In genomic region chr12:3657234-3657633, GRCm38 (mm10) we compare ENCODE assay signal across 22 mouse cellular contexts.
DNase-seq lines count a peak whose midpoint lies in the region; ATAC-seq and TF ChIP-seq lines count a peak whose summit lies in the region.
"Had no signal": no experiment of that assay in that cellular context is flagged by ENCODE, and none has a peak within 500 bp of the region (broad histone marks: within the 10 kb centered on the region; RNA-seq: fewer than 3 reads in every experiment).

No protein-coding gene starts in this region.

- peaks cover 19% of the 10 kb centered on the region for H3K4me1 ChIP-seq in heart, embryonic 13.5 days
- no peaks in the 10 kb centered on the region for H3K4me1 ChIP-seq in liver, postnatal 0 days (ENCODE audit: insufficient read depth)
- H3K4me1 ChIP-seq: embryonic facial prominence, embryonic 12.5 days; embryonic facial prominence, embryonic 15.5 days; hindbrain, embryonic 12.5 days; hindbrain, embryonic 15.5 days; intestine, embryonic 15.5 days had no signal

- H3K4me2 ChIP-seq in heart, embryonic 13.5 days = no peak overlapping the region
- no peak overlapping the region for H3K4me2 ChIP-seq in liver, postnatal 0 days (ENCODE audit: low read depth, low read length)
- H3K4me2 ChIP-seq: embryonic facial prominence, embryonic 12.5 days; embryonic facial prominence, embryonic 15.5 days; heart, embryonic 12.5 days; hindbrain, embryonic 12.5 days; hindbrain, embryonic 15.5 days; intestine, embryonic 15.5 days had no signal

- no peaks in the 10 kb centered on the region for H3K9me3 ChIP-seq in heart, embryonic 13.5 days
- H3K9me3 ChIP-seq in liver, postnatal 0 days (ENCODE audit: low read length) = no peaks in the 10 kb centered on the region
- H3K9me3 ChIP-seq: embryonic facial prominence, embryonic 12.5 days; embryonic facial prominence, embryonic 15.5 days; heart, embryonic 12.5 days; hindbrain, embryonic 12.5 days; hindbrain, embryonic 15.5 days; intestine, embryonic 15.5 days had no signal

- no peaks in the 10 kb centered on the region for H3K36me3 ChIP-seq in heart, embryonic 13.5 days
- peaks cover 3% of the 10 kb centered on the region; the same call in 1 of the 2 replicates for H3K36me3 ChIP-seq in liver, postnatal 0 days (replicated peaks; ENCODE audit: insufficient read depth, low read length)
- H3K36me3 ChIP-seq: embryonic facial prominence, embryonic 15.5 days; heart, embryonic 12.5 days; hindbrain, embryonic 12.5 days; hindbrain, embryonic 15.5 days; intestine, embryonic 15.5 days had no signal

- H3K27ac ChIP-seq in heart, embryonic 13.5 days (replicated peaks) = peak overlapping the region; percentile 53
- no peak overlapping the region for H3K27ac ChIP-seq in liver, postnatal 0 days (ENCODE audit: low read depth)
- H3K27ac ChIP-seq: embryonic facial prominence, embryonic 12.5 days; embryonic facial prominence, embryonic 15.5 days; gastrocnemius, adult 2 months; heart, adult 2 months; hindbrain, embryonic 12.5 days; hindbrain, embryonic 15.5 days; intestine, embryonic 15.5 days had no signal

- H3K4me3 ChIP-seq in heart, embryonic 13.5 days = no peak overlapping the region
- H3K4me3 ChIP-seq in liver, postnatal 0 days (ENCODE audit: low read depth, low read length) = no peak overlapping the region
- H3K4me3 ChIP-seq: embryonic facial prominence, embryonic 12.5 days; embryonic facial prominence, embryonic 15.5 days; gastrocnemius, adult 2 months; heart, adult 2 months; heart, embryonic 12.5 days; hindbrain, embryonic 12.5 days; hindbrain, embryonic 15.5 days; intestine, embryonic 15.5 days had no signal

- no peaks in the 10 kb centered on the region for H3K27me3 ChIP-seq in heart, embryonic 13.5 days (replicated peaks)
- H3K27me3 ChIP-seq in liver, postnatal 0 days (ENCODE audit: insufficient read depth, low read length) = no peaks in the 10 kb centered on the region
- H3K27me3 ChIP-seq: embryonic facial prominence, embryonic 12.5 days; embryonic facial prominence, embryonic 15.5 days; heart, embryonic 12.5 days; hindbrain, embryonic 12.5 days; hindbrain, embryonic 15.5 days; intestine, embryonic 15.5 days had no signal

- TF ChIP-seq CTCF in liver, postnatal 0 days (IDR thresholded peaks at IDR 0.05; ENCODE audit: low read depth) = no peak

- no peak for ATAC-seq in heart, embryonic 13.5 days (ENCODE audit: extremely low read depth, insufficient number of reproducible peaks, low FRiP score, low TSS enrichment)
- ATAC-seq in common myeloid progenitor, adult 5-6 weeks (replicated peaks; ENCODE audit: low read depth, poor library complexity, severe bottlenecking) = 0 out of 2 replicates have a peak, but pooled peaks have one; percentile 45
- ATAC-seq in megakaryocyte, adult 5-6 weeks (ENCODE audit: poor library complexity, severe bottlenecking) = peak; percentile 38; the same call in 1 of the 2 replicates
- no peak for ATAC-seq in liver, postnatal 0 days
- ATAC-seq: forebrain, embryonic 14.5 days; forebrain, postnatal 0 days; intestine, embryonic 15.5 days had no signal

- 80% methylated on average over 4 of the region's 4 CpGs for WGBS in heart, embryonic 13.5 days
- 71% methylated on average over 4 of the region's 4 CpGs for WGBS in liver, postnatal 0 days (ENCODE audit: insufficient replicate concordance)

- TF ChIP-seq EP300 in liver, postnatal 0 days (IDR thresholded peaks at IDR 0.05; ENCODE audit: low read depth) = no peak

- no peak for DNase-seq in heart, adult 8-10 months (ENCODE audit: low spot score)
- DNase-seq in gastrocnemius, postnatal 10 days = no peak
- no peak for DNase-seq in lung, adult 18-20 months
- DNase-seq in liver, postnatal 0 days = no peak
- DNase-seq: adrenal gland, adult 8-10 months; cerebellum, adult 8-10 months; forebrain, postnatal 0 days; gastrocnemius, adult 2 months; gastrocnemius, postnatal 25 days; heart, adult 2 months; heart, postnatal 14 days; heart, postnatal 4 days had no signal

- H3K9ac ChIP-seq in heart, embryonic 13.5 days = no peak overlapping the region
- no peak overlapping the region for H3K9ac ChIP-seq in liver, postnatal 0 days (replicated peaks)
- H3K9ac ChIP-seq: embryonic facial prominence, embryonic 12.5 days; embryonic facial prominence, embryonic 15.5 days; forebrain, postnatal 0 days; heart, embryonic 12.5 days; hindbrain, embryonic 12.5 days; hindbrain, embryonic 15.5 days; intestine, embryonic 15.5 days had no signal

Comparison
In these comparisons a context has a peak if more than half of its experiments do, and no peak if none do; other contexts are left out.
1. ATAC-seq: peak in common myeloid progenitor, adult 5-6 weeks (single experiment) and megakaryocyte, adult 5-6 weeks (single experiment); none in heart, embryonic 13.5 days (single experiment) and liver, postnatal 0 days (single experiment).